Mouse (Mus musculus) testis, adult 2 months (tissue): ENCODE results near the gene Ppard.

Source experiments
- CTCF ChIP-seq: fragments of 200-500 bp; IDR thresholded peaks from 2 replicates; pipeline ENCODE4 v1.5.1; 2012; ENCODE audit warnings: low read depth, mild to moderate bottlenecking, inconsistent platforms, low read length, moderate library complexity; ENCODE audit not compliant: control insufficient read depth, insufficient read depth, insufficient replicate concordance
- POLR2A ChIP-seq: fragments of 200-500 bp; IDR thresholded peaks from 2 replicates; pipeline ENCODE4 v1.6.1; 2012; ENCODE audit warnings: low read depth, mild to moderate bottlenecking, inconsistent platforms, low read length, moderate library complexity; ENCODE audit not compliant: control insufficient read depth

DNA sequence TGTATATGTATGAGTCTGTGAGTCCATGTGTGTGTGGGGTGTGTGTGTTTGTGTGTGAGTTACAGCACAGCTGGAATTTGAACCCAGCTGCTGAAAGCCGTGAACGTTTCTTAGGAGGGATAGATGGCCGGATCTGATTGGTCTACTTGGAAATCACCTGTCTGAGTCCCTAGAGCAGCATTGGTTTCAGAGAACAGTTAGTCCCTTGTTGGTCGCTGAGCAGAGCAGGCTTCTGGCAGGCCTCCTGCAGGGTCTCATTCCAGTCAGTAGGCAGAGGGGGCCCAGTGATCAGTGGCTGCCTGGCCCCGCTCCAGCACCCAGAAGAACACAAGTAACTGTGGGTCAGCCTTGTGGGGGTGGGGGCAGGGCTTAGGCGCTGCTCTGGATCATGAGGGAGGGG, 12.2 kb downstream of the Ppard start:
- TF ChIP-seq POLR2A (no peak), CTCF (no peak)
